ENCODE assay signal across 24 mouse cellular contexts in the genomic region with DNA sequence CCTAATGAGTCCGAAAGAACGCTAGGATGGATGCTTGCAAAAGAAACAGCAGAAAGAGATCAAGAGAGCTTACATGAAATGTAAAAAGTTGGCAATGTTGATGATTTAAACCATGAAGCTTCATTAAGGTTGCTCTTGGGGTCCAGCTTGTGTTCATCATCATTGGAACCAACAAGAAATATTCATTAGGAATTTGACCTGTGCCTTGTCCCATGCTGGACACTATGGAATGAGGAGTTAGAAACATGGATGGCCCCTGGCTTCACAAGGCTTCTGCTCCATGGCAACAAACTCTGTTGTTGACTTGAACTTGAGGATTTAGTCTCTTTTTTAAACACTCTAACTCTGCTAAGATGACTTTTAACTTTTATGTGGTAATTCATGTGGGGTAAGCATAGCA.
"Had no signal": no experiment of that assay in that cellular context is flagged by ENCODE, and none has a peak within 500 bp of the region (broad histone marks: within the 10 kb centered on the region; RNA-seq: fewer than 3 reads in every experiment).

No protein-coding gene starts in this region.

- ATAC-seq: forebrain, embryonic 16.5 days; hindbrain, embryonic 16.5 days; inflammation-experienced regulatory T-cells, adult 6 months; intestine, embryonic 15.5 days; intestine, postnatal 0 days had no signal

- DNase-seq: gastrocnemius, adult 2 months; gastrocnemius, postnatal 10 days; gastrocnemius, postnatal 25 days; heart, adult 18-20 months; heart, postnatal 10 days; heart, postnatal 4 days; kidney, adult 18-20 months; kidney, postnatal 25 days; liver; liver, embryonic 13.5 days had no signal

- H3K4me3 ChIP-seq: gastrocnemius, adult 2 months; heart, embryonic 10.5 days; heart, embryonic 12.5 days; hindbrain, embryonic 10.5 days; hindbrain, embryonic 12.5 days; intestine, embryonic 15.5 days; layer of hippocampus, adult 2 months; left cerebral cortex, adult 2 months; limb, embryonic 12.5 days; liver, embryonic 13.5 days had no signal

- H3K27ac ChIP-seq: gastrocnemius, adult 2 months; heart, embryonic 10.5 days; hindbrain, embryonic 10.5 days; hindbrain, embryonic 12.5 days; hindbrain, embryonic 14.5 days; intestine, embryonic 15.5 days; layer of hippocampus, adult 2 months; left cerebral cortex, adult 2 months; limb, embryonic 12.5 days; liver, embryonic 13.5 days had no signal

- H3K9ac ChIP-seq: heart, embryonic 12.5 days; hindbrain, embryonic 12.5 days; hindbrain, embryonic 14.5 days; intestine, embryonic 15.5 days; limb, embryonic 12.5 days; liver, embryonic 13.5 days had no signal

- H3K9me3 ChIP-seq: heart, embryonic 10.5 days; heart, embryonic 12.5 days; hindbrain, embryonic 10.5 days; hindbrain, embryonic 12.5 days; intestine, embryonic 15.5 days; limb, embryonic 12.5 days; liver, embryonic 13.5 days had no signal

- H3K4me1 ChIP-seq: heart, embryonic 10.5 days; heart, embryonic 12.5 days; hindbrain, embryonic 10.5 days; hindbrain, embryonic 12.5 days; intestine, embryonic 15.5 days; limb, embryonic 12.5 days; liver, embryonic 13.5 days had no signal

- H3K36me3 ChIP-seq: heart, embryonic 10.5 days; heart, embryonic 12.5 days; hindbrain, embryonic 10.5 days; hindbrain, embryonic 12.5 days; intestine, embryonic 15.5 days; limb, embryonic 12.5 days; liver, embryonic 13.5 days had no signal

- H3K27me3 ChIP-seq: heart, embryonic 12.5 days; hindbrain, embryonic 12.5 days; intestine, embryonic 15.5 days; limb, embryonic 12.5 days; liver, embryonic 13.5 days had no signal

- H3K4me2 ChIP-seq: heart, embryonic 12.5 days; hindbrain, embryonic 12.5 days; hindbrain, embryonic 14.5 days; intestine, embryonic 15.5 days; limb, embryonic 12.5 days; liver, embryonic 11.5 days; liver, embryonic 13.5 days had no signal
